Mouse (Mus musculus): ENCODE measurements around the gene Lpar3.

Gene Lpar3

DNA sequence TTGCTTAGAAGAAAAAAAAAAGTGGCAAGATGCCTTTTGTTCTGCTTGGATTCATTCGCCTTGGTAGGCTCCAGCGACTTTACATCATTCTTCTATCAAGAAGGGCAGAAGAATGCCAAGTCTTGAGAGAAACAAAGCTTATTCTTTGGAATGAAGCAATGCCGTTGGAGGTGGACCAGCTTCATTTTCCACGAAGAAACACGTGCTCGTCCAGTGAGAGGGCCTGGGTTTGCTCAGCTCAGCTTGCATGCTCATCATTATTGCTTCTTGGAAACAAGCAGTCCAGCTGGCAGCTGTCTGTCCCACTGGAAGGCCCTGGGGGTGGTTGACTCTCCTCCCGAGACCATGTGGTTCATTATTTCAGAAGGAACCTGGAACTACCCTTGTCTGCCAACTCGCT lies 94.7 kb downstream of the Lpar3 start:
- no peak for DNase-seq

DNA sequence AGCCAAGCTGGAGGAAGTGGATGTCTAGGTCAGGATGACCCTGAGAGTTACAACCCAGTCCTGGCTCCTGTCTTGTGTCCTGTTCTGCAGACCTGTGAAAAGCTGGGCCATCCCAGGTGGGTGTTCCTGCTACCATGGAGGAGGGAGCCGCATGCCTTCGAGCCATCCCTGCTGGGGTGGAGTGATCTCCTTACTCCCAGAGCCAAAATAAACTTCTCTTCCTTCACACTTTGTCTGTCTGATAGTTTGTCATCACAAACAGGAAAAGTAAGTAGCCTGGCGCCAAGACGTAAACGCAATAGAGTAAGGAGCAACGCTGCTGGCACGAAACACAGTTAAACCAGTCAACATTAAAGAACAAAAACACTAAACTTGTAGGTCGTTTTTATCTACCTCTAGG lies 95.5 kb downstream of the Lpar3 start:
- DNase-seq, result no peak

DNA sequence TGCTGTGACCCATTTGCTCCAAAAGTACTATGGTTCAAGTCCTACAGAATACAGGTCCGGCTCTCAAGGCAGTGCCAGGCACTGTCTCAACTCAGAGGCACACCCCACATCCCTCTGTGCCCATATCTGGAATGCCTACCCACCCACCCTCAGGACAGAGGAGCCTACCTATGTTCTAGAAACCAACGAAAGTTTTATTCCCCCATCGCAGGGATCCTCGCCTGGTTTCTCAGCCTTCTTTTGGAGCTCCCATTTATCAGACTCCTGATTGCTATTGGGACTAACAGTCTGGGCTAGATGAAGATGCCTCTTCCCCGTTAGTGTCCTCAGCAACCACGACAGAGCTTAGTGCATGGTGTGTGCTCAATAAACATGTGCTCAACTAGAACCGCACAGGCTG lies 96.6 kb downstream of the Lpar3 start:
- no peak for DNase-seq

DNA sequence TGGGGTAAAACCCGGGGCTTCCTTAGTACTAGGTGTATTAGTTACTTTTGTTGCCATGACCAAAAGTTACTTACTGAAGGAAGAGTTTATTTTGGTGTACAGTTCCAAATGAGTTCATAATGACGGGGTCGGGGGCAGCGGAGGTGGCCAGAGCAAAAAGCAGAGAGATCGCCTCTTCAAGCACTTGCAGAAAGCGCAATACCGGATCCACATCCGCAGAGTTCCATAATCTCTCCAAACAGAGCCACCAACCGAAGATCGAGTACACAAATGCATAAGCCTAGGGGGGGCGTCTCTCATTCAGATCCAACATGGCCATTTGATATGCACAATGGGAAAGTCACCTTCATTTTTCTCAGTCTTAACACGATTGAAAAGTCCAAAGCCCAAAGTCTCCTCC lies 97.1 kb downstream of the Lpar3 start:
- no peak for DNase-seq

DNA sequence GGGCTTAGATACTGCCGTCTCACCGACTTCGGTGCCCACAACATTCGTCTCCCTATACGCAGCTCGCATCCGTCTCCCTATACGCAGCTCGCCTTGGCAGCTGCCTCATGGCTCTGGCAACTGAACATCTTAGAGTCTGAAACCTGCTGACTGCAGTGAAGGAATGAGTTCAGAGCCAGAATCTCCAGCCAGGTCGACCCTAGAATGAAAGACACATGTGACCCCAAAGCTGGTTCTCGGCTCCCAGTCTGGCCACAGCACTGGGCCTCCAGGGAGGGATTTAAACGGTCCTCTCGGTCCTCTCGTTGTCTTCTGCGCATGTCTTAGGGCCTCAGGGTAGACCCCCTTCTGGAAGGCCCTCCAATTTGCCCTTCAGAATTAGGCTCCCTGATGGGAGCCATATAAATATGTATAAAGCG lies 97.8 kb downstream of the Lpar3 start:
- DNase-seq, result no peak

DNA sequence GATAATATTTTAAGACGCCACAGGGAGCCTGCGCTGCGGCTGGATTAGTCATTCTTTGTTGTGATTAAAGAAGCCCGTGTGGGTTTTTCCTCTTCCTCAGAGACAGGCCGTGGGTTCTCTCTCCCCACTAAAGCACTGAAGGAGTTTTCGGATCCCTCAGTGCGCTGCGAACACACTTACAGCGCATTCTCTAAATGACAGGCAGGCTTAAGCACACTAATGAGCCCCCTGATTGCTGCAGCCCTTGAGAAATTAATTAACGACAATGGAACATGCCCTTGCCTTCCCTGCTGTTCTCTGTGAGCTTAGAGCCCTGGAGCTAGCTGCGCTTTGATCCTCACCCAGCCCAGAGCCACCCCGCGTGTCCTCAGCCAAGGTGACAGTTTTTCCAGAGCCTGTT lies 98.2 kb downstream of the Lpar3 start:
- DNase-seq, result no peak

DNA sequence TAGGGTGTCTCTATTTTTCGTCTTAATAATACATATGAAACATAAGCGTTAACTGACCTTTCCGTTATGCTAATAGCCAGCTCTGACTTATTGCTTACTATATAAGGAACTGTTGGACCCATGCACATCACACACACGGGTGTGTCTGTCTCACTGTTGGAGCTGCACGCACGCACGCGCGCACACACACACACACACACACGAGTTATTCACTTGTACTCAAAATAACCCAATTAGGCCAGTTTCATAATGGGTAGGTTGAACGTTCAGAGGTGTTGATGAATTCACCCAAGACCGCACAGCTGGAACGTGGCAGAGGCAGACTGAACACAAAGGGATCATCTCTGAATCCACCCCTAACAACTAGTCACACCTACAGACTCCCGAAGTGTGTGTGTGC lies 98.7 kb downstream of the Lpar3 start:
- no peak for DNase-seq

DNA sequence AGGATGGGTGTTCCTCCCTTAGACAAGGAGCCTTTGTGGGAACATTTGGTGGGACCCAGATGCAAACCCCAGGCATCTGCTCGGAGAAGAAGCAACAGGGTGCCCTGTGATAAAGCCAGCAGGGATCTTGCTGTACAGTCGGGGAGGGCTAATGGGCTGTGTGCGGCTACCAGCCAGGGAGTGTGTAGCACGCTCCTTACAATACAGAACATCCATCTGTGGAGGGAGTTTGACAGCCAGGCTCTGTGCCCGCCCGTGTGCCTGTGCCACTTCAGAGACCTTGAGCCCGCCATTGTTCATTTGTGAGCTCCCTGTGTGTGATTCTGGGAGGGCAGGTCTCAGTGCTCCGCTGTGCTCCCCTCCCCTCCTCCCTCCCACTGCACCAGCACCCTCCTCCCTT lies 104.2 kb downstream of the Lpar3 start:
- DNase-seq, result no peak

DNA sequence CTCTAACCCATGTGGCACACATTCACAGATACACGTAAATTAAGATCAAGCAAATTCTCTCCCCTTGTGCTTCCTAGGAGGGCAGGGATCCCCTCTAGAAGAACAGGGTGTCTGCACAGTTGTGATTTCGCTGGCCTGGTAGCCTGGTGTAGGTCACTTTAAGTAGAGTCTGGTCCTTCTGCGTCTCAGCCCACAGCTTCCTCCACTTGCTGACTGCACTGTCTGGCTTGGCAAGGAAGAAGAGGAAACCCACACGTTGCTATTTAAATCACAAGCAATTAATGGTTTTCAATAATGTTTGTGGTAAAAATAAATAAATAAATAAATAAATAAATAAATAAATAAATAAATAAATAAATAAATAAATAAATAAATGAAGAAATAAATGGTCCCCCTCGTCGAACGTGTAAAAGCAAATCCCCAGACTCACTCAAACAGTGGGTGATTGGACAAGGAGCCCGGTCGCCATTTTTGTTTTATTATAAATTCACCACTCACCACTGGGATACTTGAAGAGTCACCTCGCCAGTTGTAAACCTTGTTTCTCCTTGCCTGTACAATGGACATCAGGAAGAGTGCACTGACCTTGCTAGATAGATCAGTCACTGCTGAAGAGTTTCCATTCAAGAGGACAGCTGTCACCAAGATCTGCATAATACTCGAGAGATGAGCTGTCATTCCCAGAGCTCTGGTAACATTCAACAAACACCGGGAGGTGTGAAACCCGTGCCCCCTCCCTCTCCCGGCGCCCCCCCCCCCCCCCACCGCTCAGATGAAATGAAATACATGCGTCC lies 106.2 kb downstream of the Lpar3 start:
- no peak for DNase-seq

DNA sequence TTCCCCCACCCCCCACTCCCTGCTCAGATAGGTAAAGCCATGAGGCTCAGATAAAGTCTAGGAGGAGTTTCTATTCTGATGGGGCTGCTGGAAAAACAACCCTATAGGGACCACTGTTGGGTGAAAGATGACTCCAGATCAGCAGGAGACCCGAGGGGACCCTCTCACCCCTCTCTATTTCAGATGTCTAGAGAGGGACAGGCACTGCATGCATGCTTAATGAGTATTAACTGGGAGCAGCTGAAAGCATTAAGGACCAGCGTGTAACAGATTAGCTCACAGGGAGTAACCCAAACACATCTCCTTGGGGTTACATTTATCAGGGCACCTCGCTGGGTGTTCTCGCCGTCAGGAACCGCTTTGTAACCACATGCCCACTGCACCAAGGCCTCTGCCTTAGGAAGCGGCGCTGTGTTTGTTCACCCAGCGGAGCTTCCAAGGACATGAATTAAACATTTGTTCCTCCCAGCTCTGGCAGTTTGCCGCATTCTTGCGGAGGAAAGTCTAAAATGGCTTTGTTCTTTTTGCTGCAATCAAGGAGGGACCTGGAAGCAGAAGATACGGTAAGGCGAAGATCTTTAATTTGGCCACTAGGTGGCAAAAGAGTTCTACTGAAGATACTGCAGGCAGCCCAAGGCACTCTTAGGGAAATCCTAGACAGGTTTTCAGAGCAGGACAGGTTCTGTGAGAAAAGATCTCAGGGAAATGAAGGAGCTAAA lies 106.9 kb downstream of the Lpar3 start:
- peak; percentile 9 to 17 for DNase-seq

DNA sequence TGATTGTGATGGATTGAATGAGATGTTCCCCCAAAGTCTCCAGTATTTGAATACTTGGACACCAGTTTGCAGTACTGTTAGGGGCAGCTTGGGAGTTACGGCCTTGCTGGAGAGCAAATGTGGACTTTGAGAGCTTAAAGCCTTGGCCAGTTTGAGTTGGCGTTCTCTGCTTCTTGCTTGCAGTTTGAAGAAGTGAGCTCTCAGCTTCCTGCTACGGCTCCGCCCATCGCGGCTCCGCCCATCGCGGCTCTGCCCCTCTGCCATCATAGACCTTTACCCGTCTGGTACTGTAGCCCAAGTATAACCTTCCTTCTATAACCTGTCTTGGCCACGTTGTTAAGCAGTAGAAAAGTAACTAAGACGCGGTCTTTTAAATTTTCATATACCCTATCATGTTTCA lies 108.0 kb downstream of the Lpar3 start:
- DNase-seq, result peak; percentile 36 to 55

DNA sequence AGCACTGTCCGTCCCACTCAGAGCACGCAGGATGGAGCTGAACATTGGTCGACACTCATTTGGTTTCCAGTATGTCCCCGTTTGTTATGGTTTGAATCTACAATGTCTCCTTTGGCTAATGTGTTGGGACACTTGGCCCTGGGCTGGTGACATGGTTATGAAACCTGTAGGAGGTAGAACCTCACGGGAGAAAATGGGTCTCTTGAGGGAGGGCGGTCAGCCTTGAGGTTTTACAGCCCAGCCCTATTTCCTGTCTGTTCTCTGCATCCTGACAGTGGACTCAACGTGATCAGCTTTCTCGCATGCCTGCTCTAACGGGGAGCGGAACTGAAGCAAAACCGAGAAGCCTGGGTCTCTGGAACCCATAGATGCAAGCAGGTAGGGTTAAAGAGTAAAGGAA lies 111.1 kb downstream of the Lpar3 start:
- no peak for DNase-seq

DNA sequence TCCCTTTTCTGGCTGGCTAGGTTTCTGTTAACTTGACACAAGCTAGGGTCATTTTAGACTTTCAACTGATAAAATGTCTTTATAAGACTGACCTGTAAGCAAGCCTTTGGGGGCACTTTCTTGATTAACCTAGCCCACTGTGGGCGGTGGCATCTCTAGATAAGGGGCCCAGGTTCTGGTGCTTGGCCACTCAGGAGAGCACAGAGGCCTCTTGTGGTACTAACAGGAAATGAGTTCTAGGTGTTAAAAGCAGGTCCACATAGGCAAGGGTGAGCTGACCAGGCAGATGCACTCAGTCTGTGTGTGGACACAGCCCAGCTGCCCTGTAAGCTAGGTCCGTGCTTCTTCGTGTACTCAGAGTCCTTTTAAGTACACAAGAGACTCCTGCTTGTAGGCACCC lies 112.5 kb downstream of the Lpar3 start:
- no peak for DNase-seq

DNA sequence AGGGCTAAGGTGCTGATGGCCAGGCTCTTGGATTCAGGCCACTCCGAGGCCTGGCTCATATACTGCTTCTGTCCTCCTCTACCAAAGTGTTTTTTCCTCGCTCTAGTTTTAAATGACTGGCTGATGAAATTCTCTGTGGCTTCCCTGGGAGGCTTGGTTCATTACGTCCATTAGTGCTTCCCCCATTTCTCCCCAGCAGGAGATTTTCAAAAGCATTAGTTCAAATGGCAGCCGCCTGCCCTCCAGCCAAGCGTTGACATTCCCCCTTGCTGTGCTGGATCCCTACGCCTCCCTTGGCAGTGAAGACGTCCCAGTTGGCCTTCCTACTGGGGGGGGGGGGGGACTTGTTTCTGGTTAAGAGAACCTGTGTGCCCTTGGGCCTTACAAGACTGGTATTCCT lies 113.3 kb downstream of the Lpar3 start:
- no peak for DNase-seq

Measured in thymus, postnatal 36 days (tissue).